Mouse (Mus musculus) testis, adult 2 months (tissue): Measurements from ENCODE around the gene Id3.

Source experiments
- CTCF ChIP-seq: fragments of 200-500 bp; IDR thresholded peaks from 2 replicates; pipeline ENCODE4 v1.5.1; 2012; ENCODE audit warnings: low read depth, mild to moderate bottlenecking, inconsistent platforms, low read length, moderate library complexity; ENCODE audit not compliant: control insufficient read depth, insufficient read depth, insufficient replicate concordance
- POLR2A ChIP-seq: fragments of 200-500 bp; IDR thresholded peaks from 2 replicates; pipeline ENCODE4 v1.6.1; 2012; ENCODE audit warnings: low read depth, mild to moderate bottlenecking, inconsistent platforms, low read length, moderate library complexity; ENCODE audit not compliant: control insufficient read depth

- TF ChIP-seq POLR2A (no peak), CTCF (no peak)
Measured at GRCm38 (mm10) chr4:136195029-136195428, 51.7 kb downstream of the Id3 start.
